Mouse (Mus musculus) CD8-positive naive resting alpha-beta T cell, adult 2 months (primary cell): Measurements from ENCODE around the gene Chmp1a.
A peak's percentile ranks its signal among the peaks of the same experiment; 100 is the strongest.
"Not testable (repeated sequence)": the region's sequence is repeated elsewhere in the genome, so short reads cannot be mapped to it uniquely, and the experiment has no call there.

Experiments used
- DNase-seq, 2 experiments: peaks; one replicate each; pipeline ENCODE4 v3.0.0; 2022; ENCODE audit warnings: low read depth in 2 of 2, low spot score in 2 of 2

Chmp1a gene

DNA sequence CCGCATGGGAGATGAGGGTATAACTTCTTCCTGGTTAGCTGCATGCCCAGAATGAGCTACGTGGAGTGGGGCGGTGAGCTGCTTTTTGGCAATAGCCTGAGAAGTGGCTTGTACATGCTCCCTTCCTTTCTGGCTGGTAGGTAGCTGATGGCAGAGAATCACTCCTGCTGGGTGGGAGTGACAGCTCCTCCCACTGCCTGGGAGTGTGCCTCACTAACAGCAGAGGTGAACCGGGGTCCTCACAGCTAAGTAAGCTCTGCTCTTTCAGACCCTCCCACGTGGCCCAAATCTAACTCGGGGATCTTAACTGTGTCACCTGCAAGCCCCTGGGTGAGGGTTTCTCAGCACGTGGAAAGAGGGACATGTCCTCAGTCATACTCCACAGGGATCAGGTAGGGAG is 20.0 kb upstream of the Chmp1a start:
- DNase-seq = no peak

DNA sequence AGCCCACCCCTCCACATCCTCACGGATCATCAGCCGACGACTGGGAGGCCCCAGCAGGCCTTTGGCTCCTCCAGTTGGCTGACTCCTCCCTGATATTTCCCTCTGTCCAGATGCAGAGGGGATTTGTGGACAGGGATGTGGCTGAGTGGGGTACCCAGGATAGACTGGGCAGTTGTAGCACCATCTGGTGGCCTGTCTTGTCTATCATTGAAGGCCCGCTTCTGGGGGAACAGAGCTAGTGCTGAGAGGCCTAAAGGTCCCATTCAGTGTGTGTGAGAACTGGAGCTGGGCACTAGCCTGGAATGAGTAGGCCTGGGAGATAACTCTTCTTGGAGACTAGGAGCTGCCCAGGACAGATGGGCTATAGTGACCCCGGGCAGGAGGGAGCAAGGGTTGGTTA is 19.2 kb upstream of the Chmp1a start:
- no peak for DNase-seq

GRCm38 (mm10) chr8:123230326-123230725 is 17.8 kb upstream of the Chmp1a start:
- not testable (repeated sequence) for DNase-seq

GRCm38 (mm10) chr8:123228416-123228815 is 15.9 kb upstream of the Chmp1a start:
- no peak for DNase-seq

DNA sequence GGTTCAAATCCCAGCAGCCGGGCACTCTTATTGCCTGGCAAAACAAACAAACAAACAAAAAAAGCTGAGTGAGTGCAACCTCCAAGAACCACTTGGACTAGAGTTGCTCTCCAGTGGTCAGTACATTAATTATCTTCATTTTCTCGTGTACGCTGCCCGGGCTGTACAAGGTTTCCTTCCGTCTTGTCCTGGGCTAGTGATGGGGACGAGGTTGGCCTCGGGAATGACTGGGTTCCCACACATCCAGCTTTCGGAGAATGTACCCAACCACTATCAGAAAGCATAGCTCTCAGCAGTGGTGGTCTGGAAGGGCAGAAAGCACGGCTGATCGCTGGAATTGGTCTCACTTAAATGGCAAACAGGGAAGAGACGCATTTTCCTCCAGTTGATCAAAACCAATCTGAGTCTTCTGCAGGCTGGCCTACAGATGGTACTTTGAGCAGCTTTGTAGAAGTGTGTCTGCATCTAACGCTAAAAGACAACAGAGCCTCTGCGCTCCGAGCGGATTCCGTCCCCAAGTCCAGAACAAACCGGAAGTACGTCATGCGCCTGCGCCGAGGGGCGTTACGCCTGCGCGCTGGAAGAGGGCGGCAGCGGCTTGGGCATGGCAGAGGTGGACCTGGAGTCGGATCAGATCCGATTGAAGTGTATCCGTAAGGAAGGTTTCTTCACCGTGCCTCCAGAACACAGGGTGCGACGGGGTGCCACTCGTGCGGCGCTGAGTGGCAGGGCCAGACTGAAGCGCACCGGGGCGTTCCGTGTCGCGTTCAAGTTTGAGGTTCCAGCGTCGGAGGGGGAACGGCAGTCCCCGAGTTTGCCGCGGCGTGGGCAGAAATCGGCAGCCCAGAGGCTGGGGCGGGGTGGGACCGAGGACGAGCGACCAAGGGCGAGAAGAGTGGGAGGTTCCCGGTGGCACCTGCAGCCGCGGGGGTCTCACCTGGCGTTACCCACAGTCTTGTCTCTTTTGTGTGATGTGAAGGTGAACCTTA is 12.0 kb upstream of the Chmp1a start, which contains the start of gene Cdk10:
Gene Cdk10, plus strand, starts transcription at position 565 of the 989 bp plus-strand sequence.
- peak; percentile 83 to 88 for DNase-seq

DNA sequence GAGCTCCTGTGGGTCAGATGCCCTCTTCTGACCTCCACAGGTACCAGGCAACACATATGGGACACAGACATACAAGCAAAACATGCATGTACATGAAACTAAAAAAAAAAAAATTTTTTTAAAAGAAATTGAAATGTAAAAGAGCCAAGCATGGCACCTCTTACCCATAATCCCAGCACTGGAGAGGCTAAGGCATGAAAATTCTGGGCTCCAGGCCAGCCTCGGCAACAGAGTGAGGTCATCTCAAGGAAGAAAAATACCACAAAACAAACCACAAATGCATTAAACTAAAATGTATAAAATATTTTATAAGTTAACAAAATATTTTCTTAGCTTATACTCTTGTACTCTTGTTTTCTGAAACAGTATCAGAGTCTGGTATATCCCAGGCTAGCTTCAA is 8.4 kb upstream of the Chmp1a start:
- DNase-seq = no peak

DNA sequence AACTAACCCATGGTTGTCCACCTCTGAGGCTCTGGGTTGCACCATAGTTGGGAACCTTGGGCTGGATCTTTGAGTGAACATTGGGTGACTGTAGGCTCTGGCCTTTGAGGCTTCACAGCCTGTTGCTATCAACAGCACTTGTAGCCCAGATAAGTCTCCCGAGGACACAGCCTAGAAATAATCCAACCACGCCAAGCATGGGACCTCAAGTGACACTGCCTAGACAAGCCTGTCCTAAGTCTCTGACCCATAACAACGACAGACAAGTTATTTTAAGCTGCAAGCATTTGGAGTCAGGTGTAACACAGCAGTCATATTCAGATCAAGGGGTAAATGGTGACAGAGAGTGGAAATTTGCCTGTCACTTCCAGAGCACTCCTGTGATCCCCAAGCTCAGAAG is 2.9 kb upstream of the Chmp1a start:
- no peak for DNase-seq

- DNase-seq = no peak
Measured at GRCm38 (mm10) chr8:123213118-123213772, 682 bp upstream of the Chmp1a start.

DNA sequence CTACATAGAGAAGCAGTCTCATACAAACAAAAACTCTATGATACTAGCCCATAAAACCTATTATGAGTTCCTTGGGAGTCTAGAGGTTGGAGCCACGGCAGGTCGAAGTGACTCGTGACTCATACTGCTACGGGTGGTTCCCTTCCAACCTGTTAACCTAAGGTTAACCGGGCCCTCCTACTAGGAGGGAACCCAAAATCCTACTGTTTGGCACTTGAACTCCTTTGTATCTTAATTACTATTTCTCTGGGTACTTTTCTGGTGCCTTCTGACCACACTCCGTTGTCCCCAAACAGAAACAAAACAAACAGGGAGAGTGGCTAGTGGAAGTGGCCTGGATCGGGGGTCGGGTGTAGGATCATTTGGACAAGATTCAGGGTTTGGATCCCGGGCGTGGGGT is 687 bp downstream of the Chmp1a start:
- no peak for DNase-seq

- DNase-seq = peak in 1 of 2 experiments; percentile 14
Measured at GRCm38 (mm10) chr8:123203571-123203970, 9.0 kb downstream of the Chmp1a start.

GRCm38 (mm10) chr8:123202288-123202687 is 10.3 kb downstream of the Chmp1a start:
- peak; percentile 74 for DNase-seq

GRCm38 (mm10) chr8:123199864-123200263 is 12.7 kb downstream of the Chmp1a start:
- no peak for DNase-seq

GRCm38 (mm10) chr8:123197016-123197415 is 15.5 kb downstream of the Chmp1a start:
- not testable (repeated sequence) for DNase-seq

GRCm38 (mm10) chr8:123193771-123194170 is 18.8 kb downstream of the Chmp1a start:
- DNase-seq = no peak

- DNase-seq = no peak
Measured at GRCm38 (mm10) chr8:123191908-123192307, 20.7 kb downstream of the Chmp1a start.

GRCm38 (mm10) chr8:123190678-123191077 is 21.9 kb downstream of the Chmp1a start:
- DNase-seq = peak in 1 of 2 experiments; percentile 27

DNA sequence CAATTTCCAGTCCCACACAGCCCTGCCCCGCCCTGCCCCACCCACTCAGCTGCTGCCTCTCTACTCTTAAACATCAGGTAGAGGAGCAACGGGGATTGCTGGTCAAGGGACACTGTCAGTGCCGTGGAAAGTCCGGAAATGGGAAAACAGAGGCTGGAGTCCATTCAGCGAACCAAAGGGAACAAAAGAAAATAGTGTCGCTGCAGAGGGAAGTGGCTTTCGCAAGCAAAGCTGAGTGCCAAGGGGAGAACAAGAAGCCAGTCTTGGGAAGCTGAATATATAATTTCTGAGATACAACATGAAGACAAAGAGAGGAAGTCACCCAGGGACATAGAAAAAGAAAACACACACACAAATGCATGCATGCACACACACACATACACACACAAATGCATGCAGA is 23.7 kb downstream of the Chmp1a start:
- DNase-seq = no peak

DNA sequence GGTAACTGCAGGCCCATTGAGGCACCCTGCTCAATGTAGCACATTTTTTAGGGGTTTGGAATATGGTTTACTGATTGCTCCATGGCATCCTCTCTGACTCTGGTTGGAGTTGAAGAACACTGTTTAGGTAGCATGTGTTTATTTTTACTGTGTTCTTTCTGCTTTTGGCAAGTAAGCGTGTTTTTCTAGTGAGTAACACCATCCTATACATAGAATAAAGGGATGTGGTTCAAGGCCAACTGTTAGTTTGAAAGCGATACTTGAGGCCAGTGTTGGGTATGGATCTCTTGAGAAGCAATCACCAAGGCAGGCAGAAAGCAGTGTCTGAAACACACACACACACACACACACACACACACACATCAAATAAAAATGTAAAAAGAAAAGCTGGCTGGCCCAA is 24.6 kb downstream of the Chmp1a start:
- no peak for DNase-seq

DNA sequence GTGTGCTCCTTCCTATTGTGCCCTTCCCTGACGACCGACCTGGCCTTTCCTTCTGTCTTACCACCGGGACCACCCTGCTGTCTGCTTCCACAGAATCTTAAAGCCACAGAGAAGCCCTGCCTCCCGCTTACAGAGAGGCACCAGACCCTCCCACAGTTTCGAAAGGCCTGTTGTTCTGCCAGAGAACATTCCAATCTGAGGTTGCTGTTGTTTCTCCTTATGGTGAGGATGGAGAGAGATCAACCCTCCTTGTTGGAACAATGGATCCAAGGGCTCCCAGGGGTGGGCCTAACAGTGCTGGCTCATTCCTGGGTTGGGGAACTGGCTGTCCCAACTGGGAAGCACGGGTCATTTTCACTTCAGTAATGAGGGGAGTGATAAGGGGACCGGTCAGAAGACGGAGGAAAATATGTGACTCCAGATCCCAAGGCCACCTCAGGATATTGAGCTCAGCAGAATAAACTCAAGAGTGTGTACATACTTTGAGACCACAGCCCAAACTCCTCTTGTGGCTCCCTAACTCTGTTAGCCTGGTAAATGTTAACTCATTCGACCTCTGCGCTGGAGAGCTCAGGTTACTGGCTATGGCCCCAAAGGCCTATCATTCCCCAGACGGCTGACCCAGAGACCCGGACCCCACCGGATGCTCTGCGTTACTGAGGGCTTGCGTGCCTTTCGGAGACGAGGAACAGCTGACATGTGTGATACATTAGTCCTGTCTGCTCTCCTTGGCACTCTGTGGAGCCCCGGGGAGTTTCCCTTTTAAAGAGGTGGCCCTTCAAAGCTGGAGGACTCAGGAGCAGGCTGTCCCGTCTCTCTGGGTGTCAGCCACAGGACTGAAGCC is 26.8 kb downstream of the Chmp1a start, which contains the start of gene Dpep1:
Gene Dpep1, plus strand, starts transcription at position 677 of the 844 bp plus-strand sequence.
- DNase-seq = no peak

DNA sequence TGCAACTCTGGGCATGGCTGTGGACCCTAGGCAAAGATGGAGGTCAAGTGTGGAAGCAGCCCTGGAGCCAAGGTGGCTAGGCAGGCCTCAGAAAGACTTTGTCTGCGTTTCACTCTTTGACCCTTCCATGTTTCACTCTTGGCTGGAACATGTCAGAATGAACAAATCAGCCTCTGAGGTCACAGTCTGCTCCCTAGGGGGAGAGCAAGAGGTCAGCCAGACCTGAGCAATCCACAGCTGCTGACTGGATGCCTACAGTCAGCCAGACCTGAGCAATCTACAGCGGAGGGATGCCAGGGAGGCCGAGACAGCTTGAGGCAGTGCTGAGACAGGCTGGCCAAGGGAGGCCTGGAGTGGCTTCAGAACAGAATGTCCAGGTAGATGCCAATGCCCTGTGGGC is 31.2 kb downstream of the Chmp1a start:
- no peak for DNase-seq

GRCm38 (mm10) chr8:123157888-123158465 is 54.6 kb downstream of the Chmp1a start, which contains the start of gene Sult5a1:
Gene Sult5a1 (minus strand): TSS chr8:123158315.
- no peak for DNase-seq
